Mouse (Mus musculus) adrenal gland, postnatal 14 days (tissue): ENCODE measurements around the gene Iglon5. TPM values are rescaled to one million over a fixed set of nuclear protein-coding genes. Genes with fewer than 3 reads are reported as not detected.

ENCODE experiments used
- DNase-seq: peaks from one replicate; pipeline ENCODE4 v3.0.0; 2021; ENCODE audit warnings: mixed read lengths
- microRNA-seq, 2 experiments: library from miRNA; unstranded; fragments of <30 nt; microRNA quantifications; one replicate each; pipeline ENCODE4 v1.2.0; 2021
- total RNA-seq: library from RNA; stranded (reverse); gene quantifications from 2 replicates; pipeline ENCODE4 v1.2.3, GENCODE M21; 2021

The Iglon5 gene
- total RNA-seq, 1 experiment from 2014 or later: 1.9 TPM

DNA sequence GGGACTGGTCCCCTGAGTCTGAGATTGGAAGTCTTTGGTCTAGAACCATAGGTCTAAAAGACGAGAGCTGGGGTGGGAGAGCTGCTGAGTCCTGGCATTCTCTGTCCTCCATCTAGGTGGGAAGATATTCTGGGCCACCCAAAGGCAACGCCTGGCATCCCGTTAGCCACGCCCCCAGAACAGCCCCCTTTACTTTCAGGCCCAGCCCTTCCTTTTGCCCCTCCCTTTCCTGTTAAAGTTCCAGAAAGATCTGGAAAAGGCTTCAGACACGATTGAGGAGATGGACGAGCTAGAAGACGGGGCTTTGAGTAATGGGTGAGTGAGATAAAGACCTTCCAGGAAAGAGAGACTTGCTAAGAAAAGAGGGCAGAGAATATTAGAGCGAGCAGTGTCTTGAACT lies 62.5 kb downstream of the Iglon5 start, which contains the start of gene Lim2:
Gene Lim2 (plus strand): TSS at position 265 of the 400 bp plus-strand sequence.
- DNase-seq: no peak

DNA sequence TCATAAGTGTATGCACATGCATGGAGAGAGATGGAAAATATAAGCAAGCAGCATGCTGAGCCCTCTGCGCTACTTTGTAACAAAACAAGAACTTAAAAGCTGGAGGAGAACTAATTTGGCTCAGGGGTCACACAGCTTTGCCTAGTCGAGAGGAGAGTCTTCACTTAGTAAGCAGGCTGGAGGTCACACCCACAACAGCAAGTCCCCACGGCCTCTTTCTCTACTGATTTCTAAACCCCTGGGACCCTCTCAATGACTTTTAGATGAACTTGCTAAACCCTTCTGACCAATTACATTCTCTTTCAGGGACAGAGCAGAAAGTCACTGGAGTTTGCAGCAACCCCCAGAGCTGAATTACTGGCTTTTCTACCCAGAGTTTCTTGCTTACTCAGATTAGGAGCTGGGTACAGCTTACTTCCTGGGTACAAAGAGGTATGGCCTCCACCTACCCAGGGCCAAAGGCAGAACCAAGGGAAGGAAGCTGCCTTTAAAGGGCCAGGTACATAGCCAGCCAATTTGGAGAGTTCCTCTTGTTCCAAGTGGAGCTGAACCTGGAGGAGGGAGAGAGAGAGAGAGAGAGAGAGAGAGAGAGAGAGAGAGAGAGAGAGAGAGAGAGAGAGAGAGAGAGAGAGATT lies 65.8 kb downstream of the Iglon5 start:
- DNase-seq: peak; percentile 28

DNA sequence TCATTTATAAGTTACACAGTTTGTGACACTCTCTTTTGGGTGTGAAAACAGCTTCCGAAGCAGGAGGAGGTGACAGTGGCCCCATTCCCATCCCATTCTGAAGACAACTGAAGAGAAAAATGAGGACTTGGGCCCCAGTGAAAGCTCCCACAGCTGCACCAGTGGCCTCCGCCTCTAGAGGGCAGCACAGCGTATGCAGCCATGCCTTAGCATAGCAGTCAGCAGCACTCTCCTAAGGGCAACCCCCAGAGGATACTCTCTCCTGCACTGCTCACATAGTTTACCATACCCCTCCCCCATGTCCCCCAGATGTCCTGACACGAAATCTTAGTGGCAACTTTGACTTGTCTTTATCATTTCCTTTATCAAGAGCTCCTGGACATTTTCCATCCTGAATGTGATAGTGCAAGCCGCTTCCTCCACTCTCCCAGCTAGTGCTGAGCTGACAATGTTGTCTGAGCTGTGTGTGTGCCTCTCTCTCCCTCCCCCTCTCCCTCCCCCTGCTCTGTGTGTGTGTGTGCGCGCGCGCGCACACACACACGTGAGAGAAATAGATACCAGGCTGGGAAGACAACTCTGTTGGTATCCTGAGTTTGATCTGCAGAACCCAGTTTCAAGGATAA lies 66.8 kb downstream of the Iglon5 start:
- DNase-seq: peak; percentile 93

Small RNAs within 50 kb of the gene (microRNA-seq; reads per million reads assigned to microRNA genes)
- 1.9 to 2.1 reads per million in 2 experiments for gene Mir7051

Other genes with a start within 250 kb of the Iglon5 start
- 19.9 and 21.6 TPM in 2 replicates for gene Zfp715, start 176.8 kb downstream of the Iglon5 start, total RNA-seq
- 0.15 TPM in 1 of 2 replicates, not detected in the other for gene Siglecf, start 138.7 kb downstream of the Iglon5 start, total RNA-seq
- 2.0 and 6.2 TPM in 2 replicates for gene Siglecg, start 81.9 kb downstream of the Iglon5 start, total RNA-seq
- not detected in 2 replicates for gene Lim2, start 62.4 kb downstream of the Iglon5 start, total RNA-seq
- 3.9 TPM in 1 of 2 replicates, not detected in the other for gene Nkg7, start 53.0 kb downstream of the Iglon5 start, total RNA-seq
- not detected in 2 replicates for gene Cldnd2, start 49.3 kb downstream of the Iglon5 start, total RNA-seq
- 1,201 and 1,373 TPM in 2 replicates for gene Etfb, start 46.0 kb downstream of the Iglon5 start, total RNA-seq
- 0.82 TPM in 1 of 2 replicates, not detected in the other for gene Gm45233, start 45.9 kb downstream of the Iglon5 start, total RNA-seq
- 2.3 and 3.2 TPM in 2 replicates for gene Vsig10l, start 26.9 kb downstream of the Iglon5 start, total RNA-seq
- not detected in 2 replicates for gene 4931406B18Rik, start 15.9 kb upstream of the Iglon5 start, total RNA-seq
- gene Cd33, start 54.4 kb upstream of the Iglon5 start, total RNA-seq: 2.7 and 5.3 TPM in 2 replicates
- 2.2 and 3.2 TPM in 2 replicates for gene Zfp658, start 72.2 kb upstream of the Iglon5 start, total RNA-seq
- gene Zfp719, start 89.5 kb upstream of the Iglon5 start, total RNA-seq: 11.9 and 16.9 TPM in 2 replicates
- gene Zfp819, start 117.1 kb upstream of the Iglon5 start, total RNA-seq: not detected in 2 replicates
- 0.22 TPM in 1 of 2 replicates, not detected in the other for gene Ceacam18, start 144.6 kb upstream of the Iglon5 start, total RNA-seq
- gene Siglece, start 170.1 kb upstream of the Iglon5 start, total RNA-seq: 1.1 and 1.4 TPM in 2 replicates
- gene Ctu1, start 181.9 kb upstream of the Iglon5 start, total RNA-seq: 9.3 and 10.1 TPM in 2 replicates
- not detected in 2 replicates for gene Klk14, start 200.3 kb upstream of the Iglon5 start, total RNA-seq
- not detected in 2 replicates for gene Klk13, start 222.5 kb upstream of the Iglon5 start, total RNA-seq